Mouse (Mus musculus): ENCODE measurements at regions not wholly inside any gene's neighbourhood (a gene's known extent, or its start where the extent isn't known, plus 50 kb on each side); places are given as distances from the start of the nearest gene placed in this dataset.

GRCm38 (mm10) chr15:61322243-61322642, 399.4 kb upstream of the A1bg start:
- H3K9me3 ChIP-seq (ENCODE audit: control insufficient read depth, low read length) = no peaks in the 10 kb centered on the region
- no peak for DNase-seq (ENCODE audit: low spot score)
- WGBS = 90% methylated on average over 7 of the region's 7 CpGs
- no peak overlapping the region for H3K9ac ChIP-seq (ENCODE audit: low read length)
- no peaks in the 10 kb centered on the region for H3K27me3 ChIP-seq (ENCODE audit: control insufficient read depth, insufficient read depth, low read length)
- no peak overlapping the region for H3K4me2 ChIP-seq (ENCODE audit: low read depth, low read length, severe bottlenecking)
- H3K4me3 ChIP-seq (ENCODE audit: low read depth, low read length) = no peak overlapping the region
- no peaks in the 10 kb centered on the region for H3K4me1 ChIP-seq (replicated peaks; ENCODE audit: control insufficient read depth, insufficient read depth, low read length)
- H3K27ac ChIP-seq (ENCODE audit: low read depth, low read length) = no peak overlapping the region
- no peak for ATAC-seq (replicated peaks; ENCODE audit: low FRiP score)
- H3K36me3 ChIP-seq (ENCODE audit: control insufficient read depth, insufficient read depth, low read length) = no peaks in the 10 kb centered on the region

- H3K27ac ChIP-seq (ENCODE audit: low read depth, low read length) = no peak overlapping the region
- no peaks in the 10 kb centered on the region for H3K9me3 ChIP-seq (ENCODE audit: control insufficient read depth, low read length)
- H3K9ac ChIP-seq (ENCODE audit: low read length) = no peak overlapping the region
- no peaks in the 10 kb centered on the region for H3K36me3 ChIP-seq (ENCODE audit: control insufficient read depth, insufficient read depth, low read length)
- H3K4me1 ChIP-seq (replicated peaks; ENCODE audit: control insufficient read depth, insufficient read depth, low read length) = no peaks in the 10 kb centered on the region
- H3K27me3 ChIP-seq (ENCODE audit: control insufficient read depth, insufficient read depth, low read length) = no peaks in the 10 kb centered on the region
- H3K4me2 ChIP-seq (ENCODE audit: low read depth, low read length, severe bottlenecking) = no peak overlapping the region
- DNase-seq (ENCODE audit: low spot score) = no peak
- ATAC-seq (replicated peaks; ENCODE audit: low FRiP score) = no peak
- WGBS = 86% methylated on average over 6 of the region's 6 CpGs
- no peak overlapping the region for H3K4me3 ChIP-seq (ENCODE audit: low read depth, low read length)
Measured at GRCm38 (mm10) chr15:61309452-61310165, 386.8 kb upstream of the A1bg start.

GRCm38 (mm10) chr15:61308936-61309335, 386.1 kb upstream of the A1bg start:
- Histone ChIP-seq H3K9ac (ENCODE audit: low read length) (no peak overlapping the region), H3K4me3 (ENCODE audit: low read depth, low read length) (no peak overlapping the region), H3K27me3 (ENCODE audit: control insufficient read depth, insufficient read depth, low read length) (no peaks in the 10 kb centered on the region), H3K27ac (ENCODE audit: low read depth, low read length) (no peak overlapping the region), H3K4me1 (replicated peaks; ENCODE audit: control insufficient read depth, insufficient read depth, low read length) (no peaks in the 10 kb centered on the region), H3K9me3 (ENCODE audit: control insufficient read depth, low read length) (no peaks in the 10 kb centered on the region), H3K4me2 (ENCODE audit: low read depth, low read length, severe bottlenecking) (no peak overlapping the region), H3K36me3 (ENCODE audit: control insufficient read depth, insufficient read depth, low read length) (no peaks in the 10 kb centered on the region)
- ATAC-seq (replicated peaks; ENCODE audit: low FRiP score) = no peak
- 86% methylated on average over 4 of the region's 4 CpGs for WGBS
- no peak for DNase-seq (ENCODE audit: low spot score)

- Histone ChIP-seq H3K27me3 (ENCODE audit: control insufficient read depth, insufficient read depth, low read length) (no peaks in the 10 kb centered on the region), H3K27ac (ENCODE audit: low read depth, low read length) (no peak overlapping the region), H3K4me3 (ENCODE audit: low read depth, low read length) (no peak overlapping the region), H3K4me1 (replicated peaks; ENCODE audit: control insufficient read depth, insufficient read depth, low read length) (no peaks in the 10 kb centered on the region), H3K4me2 (ENCODE audit: low read depth, low read length, severe bottlenecking) (no peak overlapping the region), H3K36me3 (ENCODE audit: control insufficient read depth, insufficient read depth, low read length) (no peaks in the 10 kb centered on the region), H3K9ac (ENCODE audit: low read length) (no peak overlapping the region), H3K9me3 (ENCODE audit: control insufficient read depth, low read length) (no peaks in the 10 kb centered on the region)
- DNase-seq (ENCODE audit: low spot score) (no peak), ATAC-seq (replicated peaks; ENCODE audit: low FRiP score) (no peak)
- WGBS = 79% methylated on average over 3 of the region's 3 CpGs
Measured at GRCm38 (mm10) chr15:61304546-61304945, 381.7 kb upstream of the A1bg start.

GRCm38 (mm10) chr15:61299796-61300195, 377.0 kb upstream of the A1bg start:
- Histone ChIP-seq H3K4me1 (replicated peaks; ENCODE audit: control insufficient read depth, insufficient read depth, low read length) (no peaks in the 10 kb centered on the region), H3K27ac (ENCODE audit: low read depth, low read length) (no peak overlapping the region), H3K4me2 (ENCODE audit: low read depth, low read length, severe bottlenecking) (no peak overlapping the region), H3K9me3 (ENCODE audit: control insufficient read depth, low read length) (no peaks in the 10 kb centered on the region), H3K4me3 (ENCODE audit: low read depth, low read length) (no peak overlapping the region), H3K27me3 (ENCODE audit: control insufficient read depth, insufficient read depth, low read length) (no peaks in the 10 kb centered on the region), H3K36me3 (ENCODE audit: control insufficient read depth, insufficient read depth, low read length) (no peaks in the 10 kb centered on the region), H3K9ac (ENCODE audit: low read length) (no peak overlapping the region)
- DNase-seq (ENCODE audit: low spot score) = no peak
- no peak for ATAC-seq (replicated peaks; ENCODE audit: low FRiP score)
- WGBS = 86% methylated on average over 6 of the region's 6 CpGs

- Histone ChIP-seq H3K27ac (ENCODE audit: low read depth, low read length) (no peak overlapping the region), H3K9ac (ENCODE audit: low read length) (no peak overlapping the region), H3K36me3 (ENCODE audit: control insufficient read depth, insufficient read depth, low read length) (no peaks in the 10 kb centered on the region), H3K4me3 (ENCODE audit: low read depth, low read length) (no peak overlapping the region), H3K4me1 (replicated peaks; ENCODE audit: control insufficient read depth, insufficient read depth, low read length) (no peaks in the 10 kb centered on the region), H3K4me2 (ENCODE audit: low read depth, low read length, severe bottlenecking) (no peak overlapping the region), H3K9me3 (ENCODE audit: control insufficient read depth, low read length) (no peaks in the 10 kb centered on the region), H3K27me3 (ENCODE audit: control insufficient read depth, insufficient read depth, low read length) (no peaks in the 10 kb centered on the region)
- ATAC-seq (replicated peaks; ENCODE audit: low FRiP score) (no peak), DNase-seq (ENCODE audit: low spot score) (no peak)
- WGBS = 85% methylated on average over 5 of the region's 5 CpGs
Measured at GRCm38 (mm10) chr15:61297447-61298208, 374.8 kb upstream of the A1bg start.

GRCm38 (mm10) chr15:61294616-61295015, 371.8 kb upstream of the A1bg start:
- ATAC-seq (replicated peaks; ENCODE audit: low FRiP score) (no peak), DNase-seq (ENCODE audit: low spot score) (no peak)
- H3K27ac ChIP-seq (ENCODE audit: low read depth, low read length) = no peak overlapping the region
- H3K9ac ChIP-seq (ENCODE audit: low read length) = no peak overlapping the region
- no peaks in the 10 kb centered on the region for H3K36me3 ChIP-seq (ENCODE audit: control insufficient read depth, insufficient read depth, low read length)
- H3K9me3 ChIP-seq (ENCODE audit: control insufficient read depth, low read length) = no peaks in the 10 kb centered on the region
- no peaks in the 10 kb centered on the region for H3K27me3 ChIP-seq (ENCODE audit: control insufficient read depth, insufficient read depth, low read length)
- no peak overlapping the region for H3K4me2 ChIP-seq (ENCODE audit: low read depth, low read length, severe bottlenecking)
- 90% methylated on average over 2 of the region's 2 CpGs for WGBS
- H3K4me1 ChIP-seq (replicated peaks; ENCODE audit: control insufficient read depth, insufficient read depth, low read length) = no peaks in the 10 kb centered on the region
- H3K4me3 ChIP-seq (ENCODE audit: low read depth, low read length) = no peak overlapping the region

GRCm38 (mm10) chr15:61294131-61294530, 371.3 kb upstream of the A1bg start:
- no peak overlapping the region for H3K4me3 ChIP-seq (ENCODE audit: low read depth, low read length)
- no peak overlapping the region for H3K9ac ChIP-seq (ENCODE audit: low read length)
- no peaks in the 10 kb centered on the region for H3K27me3 ChIP-seq (ENCODE audit: control insufficient read depth, insufficient read depth, low read length)
- WGBS = 81% methylated on average over 4 of the region's 4 CpGs
- no peak overlapping the region for H3K4me2 ChIP-seq (ENCODE audit: low read depth, low read length, severe bottlenecking)
- no peaks in the 10 kb centered on the region for H3K4me1 ChIP-seq (replicated peaks; ENCODE audit: control insufficient read depth, insufficient read depth, low read length)
- no peak for ATAC-seq (replicated peaks; ENCODE audit: low FRiP score)
- no peak overlapping the region for H3K27ac ChIP-seq (ENCODE audit: low read depth, low read length)
- no peak for DNase-seq (ENCODE audit: low spot score)
- no peaks in the 10 kb centered on the region for H3K9me3 ChIP-seq (ENCODE audit: control insufficient read depth, low read length)
- H3K36me3 ChIP-seq (ENCODE audit: control insufficient read depth, insufficient read depth, low read length) = no peaks in the 10 kb centered on the region

GRCm38 (mm10) chr15:61268766-61269165, 346.0 kb upstream of the A1bg start:
- Histone ChIP-seq H3K27ac (ENCODE audit: low read depth, low read length) (no peak overlapping the region), H3K9me3 (ENCODE audit: control insufficient read depth, low read length) (no peaks in the 10 kb centered on the region), H3K4me1 (replicated peaks; ENCODE audit: control insufficient read depth, insufficient read depth, low read length) (no peaks in the 10 kb centered on the region), H3K27me3 (ENCODE audit: control insufficient read depth, insufficient read depth, low read length) (no peaks in the 10 kb centered on the region), H3K9ac (ENCODE audit: low read length) (no peak overlapping the region), H3K4me2 (ENCODE audit: low read depth, low read length, severe bottlenecking) (no peak overlapping the region), H3K36me3 (ENCODE audit: control insufficient read depth, insufficient read depth, low read length) (no peaks in the 10 kb centered on the region), H3K4me3 (ENCODE audit: low read depth, low read length) (no peak overlapping the region)
- ATAC-seq (replicated peaks; ENCODE audit: low FRiP score) (no peak), DNase-seq (ENCODE audit: low spot score) (no peak)
- 68% methylated on average over 4 of the region's 4 CpGs for WGBS

All from forebrain, embryonic 11.5 days (tissue).